Mouse (Mus musculus): Measurements from ENCODE around the gene Ctdsp2.

Ctdsp2 gene

GRCm38 (mm10) chr10:126978277-126978994 lies at the start of gene Ctdsp2:
Gene Ctdsp2, plus strand, starts transcription at chr10:126978717.
- DNase-seq (ENCODE audit: low spot score in 2 of 2) = peak; percentile 94 to 96

DNA sequence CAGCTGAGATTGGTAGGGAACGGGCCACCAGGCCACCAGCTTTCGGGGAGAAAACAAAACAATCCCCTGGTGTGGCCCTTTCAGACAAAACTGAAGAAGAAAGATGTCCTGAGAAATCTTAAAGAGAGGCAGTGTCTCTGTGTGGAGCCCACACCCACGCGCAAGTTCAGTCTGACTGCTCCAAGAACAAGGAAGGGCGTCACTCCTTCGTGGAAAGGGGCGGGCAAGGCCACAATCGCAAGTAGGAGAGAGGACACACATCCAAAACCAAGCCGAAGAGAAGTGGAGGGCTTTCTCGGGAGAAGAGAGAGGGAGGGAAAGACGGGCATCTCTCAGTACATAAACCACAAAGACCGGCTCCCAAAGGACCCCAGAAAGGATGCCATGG lies 49.7 kb upstream of the Ctdsp2 start:
- DNase-seq (ENCODE audit: low spot score in 2 of 2) = no peak

- DNase-seq (ENCODE audit: low spot score in 2 of 2) = no peak
These were observed 49.0 kb upstream of the Ctdsp2 start for GRCm38 (mm10) chr10:126929543-126929942.

- no peak for DNase-seq (ENCODE audit: low spot score in 2 of 2)
These were observed 48.0 kb upstream of the Ctdsp2 start for GRCm38 (mm10) chr10:126930270-126931121.

DNA sequence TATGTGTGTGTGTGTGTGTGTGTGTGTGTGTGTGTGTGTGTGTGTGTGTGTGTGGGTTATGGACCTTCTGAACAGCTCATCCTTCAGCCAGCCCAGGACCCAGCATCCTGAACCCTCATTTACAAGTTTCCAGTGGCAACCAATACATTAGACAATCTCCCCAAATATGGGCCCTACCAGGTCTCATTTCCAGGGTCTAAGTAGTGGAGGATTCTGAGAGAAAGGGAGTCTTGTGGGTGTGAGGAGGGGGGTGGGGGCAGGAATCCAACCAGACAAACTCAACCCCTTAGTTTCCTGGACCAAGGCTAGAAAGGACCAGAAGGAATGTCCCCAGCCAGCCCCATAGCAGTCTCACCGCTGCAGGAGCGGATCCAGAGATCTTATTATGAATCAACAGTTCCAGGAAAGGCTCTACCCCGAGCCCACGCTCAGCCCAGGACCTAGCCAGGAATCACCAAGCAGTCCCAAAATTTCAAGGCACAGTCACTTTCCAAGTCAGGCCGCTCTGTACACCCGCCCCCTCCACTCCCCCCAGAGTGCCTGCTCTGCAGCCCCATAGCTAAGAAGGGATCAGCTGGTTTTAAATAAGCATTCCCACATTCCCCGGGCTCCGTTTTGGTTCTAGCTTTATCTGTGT lies 47.3 kb upstream of the Ctdsp2 start:
- DNase-seq (ENCODE audit: low spot score in 2 of 2) = no peak

DNA sequence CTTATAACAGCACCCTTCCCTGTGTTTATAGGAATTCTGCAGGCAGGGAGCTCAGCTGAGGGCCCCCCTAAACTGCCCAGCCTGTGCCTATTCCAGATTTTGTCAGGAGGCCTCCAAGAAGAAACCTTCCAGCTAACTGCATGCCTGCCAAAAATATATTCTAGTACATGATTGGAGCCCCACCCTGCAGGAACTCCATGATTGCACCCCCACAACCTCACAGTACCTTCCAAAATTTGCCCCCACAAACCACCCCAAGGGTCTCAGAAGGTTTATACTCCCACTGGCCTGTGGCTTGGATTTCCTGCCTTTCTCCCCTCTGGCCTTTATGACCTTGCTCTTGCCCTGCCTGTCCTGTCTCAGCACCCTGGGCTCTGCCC lies 46.8 kb upstream of the Ctdsp2 start:
- DNase-seq (ENCODE audit: low spot score in 2 of 2) = no peak

DNA sequence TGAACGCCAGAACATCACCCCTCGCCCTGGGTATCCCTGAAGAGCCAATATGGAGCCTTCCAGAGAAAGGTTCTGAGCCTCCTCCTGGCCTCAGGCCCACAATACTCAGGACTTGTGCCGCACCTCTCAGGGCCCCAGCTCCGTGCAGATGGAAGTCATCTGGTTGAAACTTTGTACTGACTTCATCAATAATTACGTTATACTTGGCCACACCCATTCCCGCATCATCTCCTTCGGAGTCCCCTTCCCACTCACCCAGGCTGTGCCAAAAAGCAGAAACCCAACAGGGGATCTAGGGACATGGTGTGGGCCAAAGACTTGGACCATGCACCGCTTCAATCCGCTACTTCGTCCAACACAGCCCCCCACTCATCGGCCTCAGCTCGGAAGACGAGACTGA lies 44.0 kb upstream of the Ctdsp2 start:
- no peak for DNase-seq (ENCODE audit: low spot score in 2 of 2)

- DNase-seq (ENCODE audit: low spot score in 2 of 2) = no peak
These were observed 43.4 kb upstream of the Ctdsp2 start for GRCm38 (mm10) chr10:126935121-126935520.

- no peak for DNase-seq (ENCODE audit: low spot score in 2 of 2)
These were observed 42.7 kb upstream of the Ctdsp2 start for GRCm38 (mm10) chr10:126935556-126936381.

DNA sequence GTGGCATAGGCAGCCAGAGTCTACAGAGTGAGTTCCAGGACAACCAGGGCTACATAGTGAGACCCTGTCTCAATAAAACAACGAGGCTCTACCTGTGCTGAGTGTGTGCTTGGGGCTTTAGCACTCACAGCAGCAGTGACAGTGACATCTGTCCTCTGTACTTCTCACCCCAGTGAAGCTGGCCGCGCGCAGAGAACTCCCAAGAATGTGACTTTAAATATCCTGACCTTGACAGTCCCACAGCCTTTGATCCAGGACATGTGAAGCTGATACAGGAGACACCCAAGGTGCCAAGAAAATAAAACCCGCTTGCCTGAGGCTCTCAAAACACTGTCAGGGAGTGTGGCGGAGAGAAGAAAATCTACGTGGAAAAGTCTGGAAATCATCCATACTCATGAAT lies 37.6 kb upstream of the Ctdsp2 start:
- no peak for DNase-seq (ENCODE audit: low spot score in 2 of 2)

- DNase-seq (ENCODE audit: low spot score in 2 of 2) = no peak
These were observed 33.0 kb upstream of the Ctdsp2 start for GRCm38 (mm10) chr10:126945531-126945930.

DNA sequence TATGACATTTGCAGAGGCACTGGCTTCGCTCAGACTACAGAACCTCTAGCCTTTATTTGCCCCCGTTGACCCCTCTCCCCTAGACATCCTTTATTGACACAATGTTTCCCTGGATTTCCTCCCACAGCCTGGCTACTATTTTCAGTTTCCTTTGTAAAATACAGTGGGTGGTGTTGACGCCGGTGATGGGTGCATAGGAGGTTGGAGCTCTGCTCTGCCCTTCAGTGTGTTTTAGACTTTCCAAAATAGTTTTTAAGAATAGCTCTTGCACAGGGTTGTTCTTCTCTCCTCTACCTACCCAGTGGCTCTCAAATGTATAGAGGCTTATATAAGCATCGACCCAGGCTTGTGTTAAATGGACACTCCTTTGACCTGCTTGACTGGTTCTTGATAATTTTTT lies 28.7 kb upstream of the Ctdsp2 start:
- no peak for DNase-seq (ENCODE audit: low spot score in 2 of 2)

GRCm38 (mm10) chr10:126950572-126950971 lies 27.9 kb upstream of the Ctdsp2 start:
- no peak for DNase-seq (ENCODE audit: low spot score in 2 of 2)

GRCm38 (mm10) chr10:126952375-126952774 lies 26.1 kb upstream of the Ctdsp2 start:
- no peak for DNase-seq (ENCODE audit: low spot score in 2 of 2)

GRCm38 (mm10) chr10:126953029-126953471 lies 25.5 kb upstream of the Ctdsp2 start:
- no peak for DNase-seq (ENCODE audit: low spot score in 2 of 2)

DNA sequence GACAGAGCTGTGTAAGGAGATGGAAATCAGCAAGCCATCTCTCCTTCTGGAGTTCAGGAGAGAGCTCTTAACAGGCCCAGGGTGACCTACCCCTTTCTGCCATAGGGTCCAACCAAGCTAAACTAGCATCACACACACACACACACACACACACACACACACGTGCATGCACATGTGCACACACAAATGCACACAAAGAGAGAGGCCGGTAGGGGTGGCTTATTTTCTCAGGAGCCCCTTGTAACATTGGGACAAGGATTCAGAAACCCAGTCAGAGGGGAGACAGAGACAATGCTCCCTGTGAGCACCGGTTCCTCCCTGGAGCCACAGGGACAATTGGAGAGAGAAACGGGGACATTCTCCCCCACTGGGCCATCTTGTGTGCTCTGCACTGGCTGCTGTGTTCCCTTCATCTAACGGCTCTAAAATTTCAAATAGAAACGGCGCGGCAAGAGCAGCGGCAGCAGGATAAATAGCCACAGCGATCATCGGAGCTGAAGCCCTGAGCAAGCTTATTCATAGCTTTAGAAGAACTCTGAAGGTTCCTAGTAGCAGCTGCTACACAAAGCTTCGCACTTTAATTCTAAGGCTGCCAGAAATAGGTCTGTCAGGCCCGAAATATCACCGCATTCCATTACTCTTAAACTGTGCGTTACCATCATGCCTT lies 21.7 kb upstream of the Ctdsp2 start:
- DNase-seq (ENCODE audit: low spot score in 2 of 2) = no peak

DNA sequence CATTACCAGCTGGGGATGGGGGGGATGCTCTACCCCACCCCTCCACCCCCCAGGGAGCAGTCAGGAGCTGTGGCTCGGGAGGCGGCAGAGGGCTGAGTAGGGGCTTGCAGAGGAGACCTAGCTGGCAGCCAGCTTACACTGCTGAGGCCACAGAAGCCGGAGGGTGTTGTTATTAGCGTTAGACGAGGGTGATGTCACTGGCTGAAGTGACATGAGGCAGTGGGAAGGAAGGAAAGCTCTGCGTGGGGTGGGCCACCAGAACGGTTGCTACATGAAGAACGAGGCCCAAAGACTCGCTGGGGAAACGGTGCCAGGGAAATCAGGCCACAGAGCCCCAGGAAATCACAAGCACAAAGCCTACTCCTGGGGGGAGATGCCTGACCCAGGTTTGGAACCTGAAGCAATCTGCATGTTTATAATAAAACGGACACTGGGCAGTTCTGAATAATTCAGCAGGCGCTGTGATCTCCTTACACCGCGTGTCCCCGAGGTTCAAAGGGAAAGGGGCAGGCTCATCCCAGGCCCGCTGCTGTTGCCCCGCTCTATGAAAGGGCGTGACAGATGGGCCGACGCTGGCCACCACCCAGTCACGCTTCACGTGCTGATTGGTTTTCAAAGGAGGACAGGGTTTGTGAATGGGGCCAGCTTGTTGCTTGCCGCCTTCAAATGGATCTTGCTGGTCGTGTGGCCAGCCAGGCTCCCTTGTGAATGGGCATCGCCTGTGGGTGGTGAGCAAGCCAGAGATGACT lies 21.0 kb upstream of the Ctdsp2 start:
- no peak for DNase-seq (ENCODE audit: low spot score in 2 of 2)

DNA sequence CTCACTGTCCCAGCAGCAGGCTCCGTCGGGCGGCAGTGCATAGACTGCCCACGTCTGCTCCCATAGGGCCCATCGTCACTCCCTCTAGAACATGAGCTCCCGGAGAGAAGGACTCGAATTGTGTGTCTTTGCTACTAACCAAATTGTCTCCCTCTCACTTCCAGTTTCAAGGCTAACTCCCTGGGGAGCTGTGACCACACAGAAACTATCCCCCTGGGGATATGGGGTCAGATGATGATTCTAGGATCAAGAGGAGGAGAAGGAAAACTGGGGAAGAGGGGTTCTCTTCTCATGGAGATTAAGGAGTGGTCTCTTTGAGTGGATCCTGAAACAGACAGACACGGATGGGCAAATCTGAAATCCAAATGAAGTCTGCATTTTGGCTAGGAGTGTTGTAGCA lies 18.0 kb upstream of the Ctdsp2 start:
- no peak for DNase-seq (ENCODE audit: low spot score in 2 of 2)

DNA sequence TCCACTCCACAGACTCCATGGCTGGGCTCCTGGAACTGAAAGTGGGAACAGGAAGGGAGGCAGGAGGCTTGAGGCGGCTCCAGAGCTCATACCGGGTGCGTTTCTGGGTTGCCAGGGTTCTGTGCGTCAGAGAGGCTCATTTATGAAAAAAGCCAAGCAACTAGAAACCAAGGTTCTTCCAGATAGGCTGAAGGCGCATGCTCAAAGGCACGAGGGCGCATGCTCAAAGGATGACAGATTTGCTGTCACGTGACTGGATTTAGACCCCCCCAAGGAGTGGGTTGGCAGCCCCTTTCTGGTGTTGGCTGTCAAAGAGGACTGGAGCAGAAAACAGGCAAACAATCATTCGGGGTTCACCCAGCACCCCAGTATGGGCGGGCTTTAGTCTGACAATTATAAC lies 16.8 kb upstream of the Ctdsp2 start:
- no peak for DNase-seq (ENCODE audit: low spot score in 2 of 2)

- no peak for DNase-seq (ENCODE audit: low spot score in 2 of 2)
These were observed 16.1 kb upstream of the Ctdsp2 start for GRCm38 (mm10) chr10:126962271-126962965.
